Mouse (Mus musculus) midbrain, embryonic 15.5 days (tissue): ENCODE measurements at regions not wholly inside any gene's neighbourhood (a gene's known extent, or its start where the extent isn't known, plus 50 kb on each side); places are given as distances from the start of the nearest gene placed in this dataset.
"Not testable (repeated sequence)": the region's sequence is repeated elsewhere in the genome, so short reads cannot be mapped to it uniquely, and the experiment has no call there.

Source experiments
- ATAC-seq: fragments of 200-750 bp; cut with Nextera tagmentation; replicated peaks from 2 replicates; pipeline ENCODE4 v1.8.0; 2017; ENCODE audit warnings: moderate TSS enrichment
- H3K27ac ChIP-seq: fragments of 300-500 bp; sonication (generic); 2 replicates; pipeline ENCODE4 v1.5.1; 2015; ENCODE audit warnings: mild to moderate bottlenecking, inconsistent platforms
- H3K27me3 ChIP-seq: fragments of 300-500 bp; sonication (generic); replicated peaks from 2 replicates; pipeline ENCODE4 v1.6.1; 2015; ENCODE audit warnings: inconsistent platforms
- H3K36me3 ChIP-seq: fragments of 300-500 bp; sonication (generic); replicated peaks from 2 replicates; pipeline ENCODE4 v1.6.1; 2015; ENCODE audit warnings: inconsistent platforms
- H3K4me1 ChIP-seq: fragments of 300-500 bp; sonication (generic); 2 replicates; pipeline ENCODE4 v1.6.1; 2015; ENCODE audit warnings: inconsistent platforms
- H3K4me2 ChIP-seq: fragments of 300-500 bp; sonication (generic); 2 replicates; pipeline ENCODE4 v1.6.1; 2015; ENCODE audit warnings: inconsistent platforms, mild to moderate bottlenecking, moderate library complexity
- H3K4me3 ChIP-seq: fragments of 300-500 bp; sonication (generic); 2 replicates; pipeline ENCODE4 v1.5.1; 2015; ENCODE audit warnings: mild to moderate bottlenecking, inconsistent platforms
- H3K9ac ChIP-seq: fragments of 300-500 bp; sonication (generic); 2 replicates; pipeline ENCODE4 v1.6.1; 2015; ENCODE audit warnings: mild to moderate bottlenecking, inconsistent platforms
- H3K9me3 ChIP-seq: fragments of 300-500 bp; sonication (generic); 2 replicates; pipeline ENCODE4 v1.6.1; 2016; ENCODE audit warnings: inconsistent platforms
- WGBS: fragments of 180-500 bp; shearing (Covaris S2); methylation state at CpG from one replicate; pipeline ENCODE4 v1.1.7; 2015; ENCODE audit warnings: mixed read lengths; 5-methylcytosine and 5-hydroxymethylcytosine counted together

DNA sequence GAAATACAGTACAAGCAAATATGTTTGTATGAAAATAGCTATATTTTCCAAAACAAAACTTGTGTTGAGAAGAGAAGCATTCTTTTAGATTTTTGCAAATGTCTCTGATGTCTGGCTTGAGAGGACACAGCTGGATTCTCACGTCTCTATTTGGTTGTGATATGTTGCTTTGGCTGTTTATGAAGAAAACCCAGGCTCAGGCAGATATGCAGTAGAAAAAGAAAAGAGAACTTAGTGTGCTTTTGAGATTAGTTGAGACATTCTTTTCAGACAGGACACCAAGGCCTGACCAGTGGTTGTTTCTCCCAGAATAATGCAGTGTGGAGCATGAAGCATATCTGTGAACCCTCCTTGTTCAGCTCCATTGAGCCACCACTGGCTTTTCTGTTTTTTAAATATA lies 178.8 kb upstream of the Mamld1 start:
- Histone ChIP-seq H3K36me3 (no peaks in the 10 kb centered on the region), H3K4me1 (no peaks in the 10 kb centered on the region), H3K9me3 (no peaks in the 10 kb centered on the region), H3K4me2 (no peak overlapping the region), H3K27ac (no peak overlapping the region), H3K27me3 (no peaks in the 10 kb centered on the region), H3K4me3 (no peak overlapping the region), H3K9ac (no peak overlapping the region)
- ATAC-seq: no peak
- 60% methylated on average over 1 of the region's 1 CpGs for WGBS

DNA sequence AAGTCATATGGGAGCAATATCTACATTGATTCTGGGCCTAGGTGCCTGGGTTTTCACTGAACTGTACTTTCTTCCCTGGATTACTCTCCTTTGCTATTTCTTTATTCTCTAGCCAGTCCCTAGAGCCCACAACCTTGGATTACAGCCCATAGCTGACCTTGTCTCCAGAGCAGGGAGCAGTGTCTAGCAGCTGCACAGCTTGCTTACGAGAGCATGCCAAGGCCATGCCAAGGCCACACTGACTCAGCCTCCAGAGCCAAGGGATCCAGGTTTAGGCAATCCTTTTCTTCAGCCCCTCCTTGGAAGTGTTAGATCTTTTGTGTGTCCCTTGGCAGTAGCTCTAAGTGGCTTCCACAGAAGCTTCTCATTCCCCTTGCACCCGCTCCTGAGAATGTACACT lies 168.7 kb upstream of the Mamld1 start:
- Histone ChIP-seq H3K9ac (no peak overlapping the region), H3K9me3 (no peaks in the 10 kb centered on the region), H3K4me1 (no peaks in the 10 kb centered on the region), H3K27ac (no peak overlapping the region), H3K4me2 (no peak overlapping the region), H3K36me3 (no peaks in the 10 kb centered on the region), H3K4me3 (no peak overlapping the region), H3K27me3 (no peaks in the 10 kb centered on the region)
- WGBS: 89% methylated on average over 2 of the region's 2 CpGs
- no peak for ATAC-seq

DNA sequence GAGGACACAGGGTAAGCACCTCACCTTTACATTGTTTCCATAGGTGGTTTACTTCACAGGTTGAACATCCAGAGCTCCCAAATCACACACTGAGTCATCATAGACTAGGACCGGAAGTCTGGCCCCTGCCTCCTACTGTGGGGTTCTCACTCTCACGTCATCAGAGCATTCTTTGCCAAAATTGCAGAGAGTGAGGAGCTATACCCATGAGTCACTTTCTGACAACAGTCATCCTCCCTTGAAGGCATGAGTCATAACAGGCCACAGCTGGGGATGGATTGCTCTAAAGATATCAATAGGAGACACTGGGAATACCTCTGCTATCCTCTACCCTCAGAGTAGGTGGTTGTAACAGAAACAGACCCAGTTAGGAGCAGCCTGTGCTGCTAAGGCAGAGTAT lies 166.6 kb upstream of the Mamld1 start:
- 80% methylated on average over 2 of the region's 2 CpGs for WGBS
- no peak for ATAC-seq

DNA sequence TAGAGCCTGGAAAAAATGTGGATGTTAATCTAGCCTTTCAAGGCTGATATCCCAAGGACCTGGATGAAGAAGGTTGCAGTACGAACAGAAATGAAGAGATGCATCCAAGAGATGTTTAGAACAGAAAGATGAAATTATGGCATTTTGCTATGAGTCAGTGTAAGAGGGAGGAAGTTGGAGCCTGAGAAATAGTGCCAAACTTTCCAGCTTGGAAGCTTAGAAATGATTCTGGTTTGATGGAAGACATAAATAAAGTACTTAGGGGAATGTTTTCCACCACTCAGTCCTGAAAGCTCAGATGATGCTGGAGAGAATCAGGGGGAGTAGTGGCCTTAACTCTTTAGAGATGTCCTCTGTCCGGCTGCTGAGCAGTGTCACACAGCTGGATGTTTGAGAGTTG lies 155.5 kb upstream of the Mamld1 start:
- WGBS: 72% methylated on average over 2 of the region's 2 CpGs
- Histone ChIP-seq H3K4me1 (no peaks in the 10 kb centered on the region), H3K27me3 (no peaks in the 10 kb centered on the region), H3K4me3 (no peak overlapping the region), H3K9me3 (no peaks in the 10 kb centered on the region), H3K36me3 (no peaks in the 10 kb centered on the region), H3K9ac (no peak overlapping the region), H3K4me2 (no peak overlapping the region), H3K27ac (no peak overlapping the region)
- ATAC-seq: no peak

More for the DNA sequence above, 166.6 kb upstream of the Mamld1 start:
- Histone ChIP-seq H3K4me1 (no peaks in the 10 kb centered on the region), H3K36me3 (no peaks in the 10 kb centered on the region), H3K4me2 (no peak overlapping the region), H3K9me3 (no peaks in the 10 kb centered on the region), H3K27me3 (no peaks in the 10 kb centered on the region), H3K9ac (no peak overlapping the region), H3K4me3 (no peak overlapping the region), H3K27ac (no peak overlapping the region)

DNA sequence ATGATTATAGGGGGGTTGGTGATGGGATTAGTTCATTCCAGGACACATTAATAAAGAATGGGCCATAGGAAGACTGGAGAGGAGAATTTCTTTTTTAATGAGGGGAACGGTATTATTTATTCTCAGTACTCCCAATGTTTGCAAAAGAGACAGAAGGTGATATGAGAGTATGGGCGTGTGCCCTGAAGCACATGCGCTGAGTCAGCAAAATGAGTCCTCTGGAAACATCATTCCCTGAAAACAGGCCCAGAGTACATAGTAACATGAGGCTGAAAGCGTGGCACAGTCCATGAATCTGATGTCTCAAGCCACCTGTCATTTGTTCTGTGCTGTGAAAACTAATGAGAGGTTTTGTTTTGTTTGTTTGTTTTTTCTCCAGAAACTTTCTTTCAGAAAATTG lies 154.5 kb upstream of the Mamld1 start:
- Histone ChIP-seq H3K27me3 (no peaks in the 10 kb centered on the region), H3K36me3 (no peaks in the 10 kb centered on the region), H3K4me3 (no peak overlapping the region), H3K4me2 (no peak overlapping the region), H3K27ac (no peak overlapping the region), H3K9ac (no peak overlapping the region), H3K4me1 (no peaks in the 10 kb centered on the region), H3K9me3 (no peaks in the 10 kb centered on the region)
- no peak for ATAC-seq
- WGBS: 78% methylated on average over 4 of the region's 4 CpGs

DNA sequence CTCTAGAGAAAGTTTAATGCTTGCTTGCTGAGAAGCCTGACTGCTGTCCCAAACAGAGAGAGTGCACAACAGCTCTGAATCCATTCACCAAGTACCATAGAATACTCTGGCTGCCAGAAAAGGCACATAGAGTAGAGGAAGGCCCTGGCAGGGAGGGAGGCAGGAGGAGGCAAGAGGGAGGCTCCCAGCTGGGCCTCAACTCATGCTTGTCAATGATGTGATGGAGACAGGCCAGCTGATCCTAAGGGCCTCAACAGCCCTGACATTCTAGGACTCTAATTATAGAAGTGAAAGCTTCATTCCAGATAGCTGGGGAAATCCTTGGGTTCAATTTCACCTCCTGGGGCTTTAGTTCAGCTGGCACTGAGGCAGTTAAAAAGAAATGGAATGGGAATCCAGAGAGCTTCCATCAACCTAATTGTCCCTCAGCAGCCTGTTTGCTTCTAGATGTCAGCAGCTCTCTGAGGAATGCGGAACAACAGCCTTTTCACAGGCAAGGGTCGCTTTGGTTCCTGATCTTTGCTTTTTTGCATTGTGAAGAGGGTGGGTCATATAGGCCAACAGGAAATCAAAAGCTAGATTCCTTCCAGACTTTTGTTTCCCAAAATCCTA lies 152.8 kb upstream of the Mamld1 start:
- ATAC-seq: no peak
- Histone ChIP-seq H3K9ac (no peak overlapping the region), H3K4me3 (no peak overlapping the region), H3K27ac (no peak overlapping the region), H3K9me3 (no peaks in the 10 kb centered on the region), H3K4me1 (no peaks in the 10 kb centered on the region), H3K27me3 (no peaks in the 10 kb centered on the region), H3K4me2 (no peak overlapping the region), H3K36me3 (no peaks in the 10 kb centered on the region)
- 56% methylated on average over 2 of the region's 2 CpGs for WGBS

DNA sequence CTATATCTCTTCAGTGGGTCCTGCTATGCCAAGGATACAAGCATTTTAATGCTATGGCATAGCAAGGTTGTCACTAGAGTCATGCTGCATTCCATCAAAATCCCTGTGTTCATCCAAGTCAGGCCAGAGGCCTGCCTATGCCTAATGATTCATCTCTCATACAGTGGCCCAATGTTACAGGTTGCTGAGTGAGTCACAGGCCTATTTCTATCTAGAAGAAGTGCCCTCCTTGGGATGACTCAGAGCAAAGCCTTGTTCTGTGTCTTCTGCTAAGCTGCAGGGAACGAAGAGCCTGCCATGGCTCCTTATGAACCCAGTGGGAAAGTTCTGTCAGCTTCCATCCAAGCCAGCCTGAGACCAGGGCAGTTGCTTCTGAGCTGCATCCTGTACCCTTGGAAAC lies 151.2 kb upstream of the Mamld1 start:
- H3K27me3 ChIP-seq, H3K9ac ChIP-seq, ATAC-seq, H3K4me2 ChIP-seq, H3K4me3 ChIP-seq, H3K9me3 ChIP-seq, H3K27ac ChIP-seq, H3K36me3 ChIP-seq, H3K4me1 ChIP-seq: not testable (repeated sequence)
- 76% methylated on average over 1 of the region's 1 CpGs for WGBS

DNA sequence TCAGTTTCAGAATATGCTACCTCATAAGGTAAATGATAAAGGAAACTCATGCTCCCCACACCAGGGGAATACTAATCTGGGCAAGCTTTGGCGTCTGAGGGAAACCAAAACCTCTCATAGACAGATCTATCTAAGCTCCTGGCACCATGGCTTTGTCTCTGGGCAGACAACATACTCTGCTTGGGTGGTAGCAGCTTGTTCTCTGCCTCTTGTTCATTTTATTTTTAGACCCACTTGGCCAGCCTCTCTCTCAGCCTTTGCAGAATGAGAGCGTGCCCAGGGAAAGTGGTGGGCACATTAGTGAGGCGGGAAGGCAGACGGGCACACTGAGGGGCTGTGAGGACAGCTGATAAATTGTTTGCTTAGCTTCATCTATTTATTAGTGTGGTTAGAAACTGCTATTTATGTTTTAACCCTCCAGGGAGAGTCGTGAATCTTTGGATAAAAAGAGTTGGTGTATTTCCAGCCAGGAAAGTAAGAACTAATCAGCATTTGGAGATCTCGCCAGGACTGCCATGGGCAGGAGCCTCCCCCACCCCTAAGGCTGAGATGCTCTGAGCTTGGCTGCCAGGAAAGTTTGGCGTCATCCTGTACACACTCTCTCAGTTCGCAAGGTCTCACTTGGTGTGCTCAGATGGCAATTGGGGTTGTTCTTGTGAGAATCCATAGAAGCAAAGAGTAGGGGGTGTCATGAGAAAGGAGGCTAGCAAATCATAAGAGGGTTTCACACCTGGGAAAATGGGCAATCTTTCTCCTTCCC lies 150.2 kb upstream of the Mamld1 start:
- H3K4me3 ChIP-seq: no peak overlapping the region

DNA sequence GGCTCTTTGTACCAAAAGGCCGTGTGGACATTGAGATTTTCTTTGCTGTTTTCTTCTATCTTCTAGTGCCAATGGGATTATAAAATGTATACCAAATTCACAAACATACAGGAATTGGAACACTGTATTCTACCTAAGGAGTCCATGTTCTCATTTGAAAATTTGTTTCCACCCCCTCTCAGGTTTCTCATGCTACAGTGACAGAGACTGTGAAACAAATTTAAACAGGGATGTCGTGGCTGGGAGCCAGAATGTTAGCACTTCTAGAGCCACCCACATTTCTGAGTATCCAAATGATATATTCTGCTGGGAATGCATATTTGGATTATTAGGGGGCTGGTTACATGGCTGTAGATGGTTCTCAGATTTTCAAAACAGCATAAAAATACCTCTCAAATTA lies 124.4 kb upstream of the Mamld1 start:
- WGBS: 69% methylated on average over 2 of the region's 2 CpGs
- no peaks in the 10 kb centered on the region for H3K27me3 ChIP-seq
- no peak overlapping the region for H3K27ac ChIP-seq
- no peak overlapping the region for H3K4me3 ChIP-seq
- H3K4me1 ChIP-seq: no peaks in the 10 kb centered on the region
- ATAC-seq: no peak
- H3K9me3 ChIP-seq: no peaks in the 10 kb centered on the region
- no peaks in the 10 kb centered on the region for H3K36me3 ChIP-seq
- H3K4me2 ChIP-seq: no peak overlapping the region
- H3K9ac ChIP-seq: no peak overlapping the region

More for the DNA sequence above, 150.2 kb upstream of the Mamld1 start:
- H3K4me1 ChIP-seq: no peaks in the 10 kb centered on the region
- H3K27me3 ChIP-seq: no peaks in the 10 kb centered on the region
- no peak overlapping the region for H3K4me2 ChIP-seq
- no peak overlapping the region for H3K27ac ChIP-seq
- 79% methylated on average over 8 of the region's 8 CpGs for WGBS
- ATAC-seq: no peak
- H3K36me3 ChIP-seq: no peaks in the 10 kb centered on the region
- H3K9me3 ChIP-seq: no peaks in the 10 kb centered on the region
- H3K9ac ChIP-seq: no peak overlapping the region

DNA sequence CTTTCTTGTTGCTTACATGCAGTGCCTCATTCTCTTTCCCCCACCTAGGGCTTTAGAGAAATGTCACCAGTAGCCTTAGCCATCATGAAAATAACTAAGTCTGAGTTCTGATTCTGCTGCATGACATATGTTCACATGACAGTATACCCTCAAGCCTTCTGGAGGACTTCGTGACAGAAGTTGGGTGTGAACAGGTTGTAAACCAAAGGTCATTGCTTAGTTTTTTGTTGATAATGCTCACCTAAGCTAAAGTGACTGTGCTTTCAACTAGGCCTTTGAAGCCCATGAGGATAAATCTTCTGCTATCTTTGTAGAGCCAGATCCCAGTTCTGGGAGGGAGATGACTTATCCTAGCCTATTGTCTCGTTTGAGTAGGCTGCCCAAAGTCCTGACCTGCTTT lies 118.1 kb upstream of the Mamld1 start:
- H3K27ac ChIP-seq: no peak overlapping the region
- H3K4me3 ChIP-seq: no peak overlapping the region
- no peak for ATAC-seq
- H3K36me3 ChIP-seq: no peaks in the 10 kb centered on the region
- H3K9me3 ChIP-seq: no peaks in the 10 kb centered on the region
- no peaks in the 10 kb centered on the region for H3K4me1 ChIP-seq
- no peaks in the 10 kb centered on the region for H3K27me3 ChIP-seq
- H3K9ac ChIP-seq: no peak overlapping the region
- H3K4me2 ChIP-seq: no peak overlapping the region
- WGBS: 52% methylated on average over 2 of the region's 2 CpGs

DNA sequence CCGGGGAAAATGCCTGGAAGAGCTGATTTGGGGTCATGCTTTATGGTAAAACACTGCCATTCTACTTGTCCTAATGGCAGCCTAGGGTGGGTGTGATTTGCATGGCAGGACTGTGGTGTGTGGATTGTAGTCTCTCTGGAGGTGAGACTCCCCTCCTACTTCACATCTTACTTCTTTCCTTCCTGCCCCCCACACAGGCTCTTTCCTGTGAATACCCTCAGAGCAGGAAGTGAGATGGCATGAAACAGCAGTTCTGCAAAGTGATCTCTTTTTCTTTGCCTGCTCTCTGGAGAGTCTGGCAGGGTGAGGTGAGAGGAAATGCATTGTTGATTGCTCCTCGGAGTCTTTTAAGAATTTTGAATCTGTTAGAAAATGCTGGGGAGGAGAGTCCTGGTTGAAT lies 104.7 kb upstream of the Mamld1 start:
- H3K4me3 ChIP-seq: no peak overlapping the region
- no peaks in the 10 kb centered on the region for H3K27me3 ChIP-seq
- H3K4me1 ChIP-seq: no peaks in the 10 kb centered on the region
- H3K36me3 ChIP-seq: no peaks in the 10 kb centered on the region
- ATAC-seq: 0 out of 2 replicates have a peak, but pooled peaks have one; percentile 14
- no peaks in the 10 kb centered on the region for H3K9me3 ChIP-seq
- no peak overlapping the region for H3K9ac ChIP-seq
- no peak overlapping the region for H3K4me2 ChIP-seq
- 64% methylated on average over 2 of the region's 2 CpGs for WGBS
- H3K27ac ChIP-seq: no peak overlapping the region

DNA sequence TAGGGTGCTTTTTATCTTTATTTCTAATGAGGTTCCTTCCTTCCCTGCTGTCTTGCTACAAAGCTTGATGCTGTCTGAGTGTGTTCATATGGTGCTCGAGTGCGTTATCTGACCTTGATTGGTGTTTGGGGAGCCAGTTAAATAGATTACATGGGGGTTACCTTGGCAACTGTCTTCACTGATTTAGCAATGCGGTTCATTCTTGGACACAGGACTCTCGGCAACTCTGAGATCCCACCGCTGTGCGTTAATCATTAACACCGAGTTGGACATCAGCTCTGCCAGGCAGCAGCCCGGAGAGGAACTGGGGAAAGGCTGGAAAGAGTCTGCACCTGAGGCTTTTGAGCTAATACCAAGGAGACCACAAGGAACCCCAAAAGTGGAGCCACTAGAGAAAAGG lies 104.0 kb upstream of the Mamld1 start:
- Histone ChIP-seq H3K27ac (no peak overlapping the region), H3K4me1 (no peaks in the 10 kb centered on the region), H3K4me3 (no peak overlapping the region), H3K4me2 (no peak overlapping the region), H3K36me3 (no peaks in the 10 kb centered on the region), H3K9ac (no peak overlapping the region), H3K27me3 (no peaks in the 10 kb centered on the region), H3K9me3 (no peaks in the 10 kb centered on the region)
- ATAC-seq: peak; percentile 83; the same call in 1 of the 2 replicates
- WGBS: 35% methylated on average over 8 of the region's 8 CpGs

DNA sequence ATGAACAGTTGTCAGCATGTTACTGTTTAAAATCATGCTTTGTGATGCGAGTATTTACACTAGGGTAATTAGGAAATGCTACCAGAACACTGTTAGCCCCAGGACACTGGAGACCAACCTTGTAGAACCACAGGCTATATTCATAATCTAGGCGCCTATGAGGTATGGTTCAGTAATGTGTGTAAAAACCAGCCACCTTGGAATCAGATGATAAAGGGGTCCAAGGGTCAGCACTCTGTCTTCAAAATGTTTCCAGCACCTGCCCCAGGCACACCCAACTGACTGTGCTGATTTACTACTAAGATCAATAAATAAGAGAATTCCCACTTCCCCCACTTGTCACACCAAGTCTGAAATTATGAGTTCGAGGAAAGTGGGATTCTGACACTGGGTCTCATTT lies 100.8 kb upstream of the Mamld1 start:
- ATAC-seq: no peak
- WGBS: 72% methylated on average over 3 of the region's 3 CpGs
- Histone ChIP-seq H3K4me2 (no peak overlapping the region), H3K9ac (no peak overlapping the region), H3K4me1 (no peaks in the 10 kb centered on the region), H3K27me3 (no peaks in the 10 kb centered on the region), H3K27ac (no peak overlapping the region), H3K36me3 (no peaks in the 10 kb centered on the region), H3K9me3 (no peaks in the 10 kb centered on the region), H3K4me3 (no peak overlapping the region)
